Mouse (Mus musculus) naive thymus-derived CD4-positive, alpha-beta T cell, adult 2 months (primary cell): ENCODE data around the gene Gm14327.
"Not testable (repeated sequence)": the region's sequence is repeated elsewhere in the genome, so short reads cannot be mapped to it uniquely, and the experiment has no call there.

Experiments
- DNase-seq: peaks from one replicate; pipeline ENCODE4 v3.0.0-alpha.2; 2011; ENCODE audit warnings: low read depth

The Gm14327 gene

DNA sequence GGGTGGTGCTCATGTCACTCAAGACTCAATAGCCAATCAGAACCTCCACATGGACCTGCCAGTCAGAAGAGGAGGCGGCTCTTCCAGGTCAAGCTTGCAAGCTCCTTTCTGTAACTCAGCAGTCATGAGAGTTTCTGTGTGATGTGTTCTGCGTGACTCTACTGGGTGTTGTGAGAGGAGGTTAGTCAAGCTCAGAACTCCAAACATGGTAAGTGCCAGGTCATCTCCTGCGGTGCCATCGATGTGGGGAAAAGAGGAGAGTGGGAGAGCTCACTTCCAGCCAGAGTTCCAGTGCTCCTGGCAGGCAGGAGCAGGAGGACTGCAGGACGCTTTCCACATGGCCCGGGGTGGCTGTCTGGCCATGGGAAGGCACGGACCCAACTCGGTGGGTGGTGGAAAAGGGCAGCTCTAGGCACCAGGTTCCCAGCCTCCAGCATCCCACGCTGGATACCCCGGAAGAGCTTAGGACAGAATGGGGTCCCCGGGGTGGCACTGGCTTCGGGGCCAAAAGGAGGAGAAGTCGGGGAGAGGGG, at the start of gene Gm14327:
Gene Gm14327 (plus strand): TSS at position 51 of the 533 bp plus-strand sequence.
- DNase-seq = peak; percentile 0

- DNase-seq = not testable (repeated sequence)
These were observed 34.6 kb upstream of the Gm14327 start for GRCm38 (mm10) chr2:177862254-177862653.

DNA sequence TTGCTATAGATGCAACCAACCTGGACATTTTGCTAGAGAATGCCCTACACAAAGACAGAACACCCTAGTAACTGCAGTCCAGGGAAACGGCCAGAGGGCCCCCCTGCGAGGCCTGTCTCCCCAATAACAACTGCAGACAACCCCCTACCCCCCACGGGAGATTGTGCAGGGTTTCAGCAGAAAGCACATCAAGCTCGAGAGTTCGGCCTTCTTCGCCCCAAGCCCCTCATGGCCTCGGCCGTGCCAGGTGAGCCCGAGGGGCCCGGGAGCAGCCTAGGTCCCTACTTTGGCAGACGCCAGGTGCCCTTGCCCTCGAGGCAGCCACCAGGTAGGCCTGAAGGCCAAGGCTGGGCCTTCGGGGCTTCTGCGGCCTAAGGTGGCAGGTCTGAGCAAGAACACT, 9.2 kb upstream of the Gm14327 start:
- not testable (repeated sequence) for DNase-seq

- not testable (repeated sequence) for DNase-seq
These were observed 1.3 kb downstream of the Gm14327 start for GRCm38 (mm10) chr2:177898171-177898570.

DNA sequence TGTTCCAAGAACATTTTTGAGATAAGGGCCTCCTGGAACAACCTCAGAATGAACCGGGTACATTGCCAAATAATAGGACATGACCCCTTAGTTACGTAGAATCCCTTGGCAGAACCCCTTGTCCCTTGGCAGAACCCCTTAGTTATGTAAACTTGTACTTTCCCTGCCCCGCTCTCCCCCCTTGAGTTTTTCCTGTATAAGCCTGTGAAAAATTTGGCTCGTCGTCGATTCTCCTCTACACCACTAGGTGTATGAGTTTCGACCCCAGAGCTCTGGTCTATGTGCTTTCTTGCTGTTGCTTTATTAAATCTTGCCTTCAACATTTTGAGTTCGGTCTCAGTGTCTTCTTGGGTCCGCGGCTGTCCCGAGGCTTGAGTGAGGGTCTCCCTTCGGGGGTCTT, 6.4 kb downstream of the Gm14327 start:
- DNase-seq = not testable (repeated sequence)

DNA sequence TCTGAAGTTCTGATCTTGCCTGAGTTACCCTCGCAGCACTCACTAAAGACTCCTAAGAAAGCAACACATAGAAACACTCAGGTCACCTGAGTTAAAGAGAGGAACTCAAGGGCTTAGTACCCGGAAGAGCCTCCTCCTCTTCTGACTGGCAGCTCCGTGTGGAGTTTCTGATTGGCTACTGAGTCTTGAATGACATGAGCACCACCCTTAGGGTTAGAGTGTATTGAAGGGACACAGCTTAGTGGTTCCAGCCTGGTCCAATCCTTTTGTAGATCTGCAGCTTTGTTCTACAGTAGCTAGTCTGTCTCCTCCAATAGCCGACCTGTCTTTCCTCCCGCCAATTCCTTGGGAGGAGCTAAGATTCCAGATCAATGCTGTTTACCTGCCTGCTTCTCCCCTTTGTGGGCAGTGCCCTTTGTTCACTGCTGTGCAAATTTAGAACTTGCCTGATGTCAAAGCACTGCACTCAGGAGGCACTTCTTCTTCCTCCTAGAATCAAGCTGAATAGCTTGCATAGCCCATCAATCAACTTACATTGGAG, 28.7 kb downstream of the Gm14327 start, which contains the start of gene Zfp972:
Gene Zfp972 (minus strand): TSS at position 51 of the 541 bp plus-strand sequence.
- DNase-seq = peak; percentile 18
